Mouse (Mus musculus) ES-CJ7 (cell line): ENCODE measurements at regions not wholly inside any gene's neighbourhood (a gene's known extent, or its start where the extent isn't known, plus 50 kb on each side); places are given as distances from the start of the nearest gene placed in this dataset.

ENCODE experiments used
- DNase-seq: peaks from one replicate; pipeline ENCODE4 v3.0.0; 2011; ENCODE audit warnings: low read depth, low spot score

- peak; percentile 14 for DNase-seq
Measured at GRCm38 (mm10) chr2:56083226-56083625, 647.5 kb downstream of the Kcnj3 start.

GRCm38 (mm10) chr2:56109531-56109930 is 673.8 kb downstream of the Kcnj3 start:
- DNase-seq: peak; percentile 6

- no peak for DNase-seq
Measured at GRCm38 (mm10) chr2:56109975-56110374, 674.2 kb downstream of the Kcnj3 start.

GRCm38 (mm10) chr2:56114469-56114868 is 678.7 kb downstream of the Kcnj3 start:
- peak; percentile 38 for DNase-seq

GRCm38 (mm10) chr2:56119368-56119767 is 683.6 kb downstream of the Kcnj3 start:
- DNase-seq: peak; percentile 55

- no peak for DNase-seq
Measured at GRCm38 (mm10) chr2:56147107-56147615, 711.4 kb downstream of the Kcnj3 start.

GRCm38 (mm10) chr2:56196449-56196848 is 760.7 kb downstream of the Kcnj3 start:
- no peak for DNase-seq

GRCm38 (mm10) chr2:56227476-56227875 is 791.7 kb downstream of the Kcnj3 start:
- DNase-seq: no peak

GRCm38 (mm10) chr2:56233042-56233441 is 797.3 kb downstream of the Kcnj3 start:
- no peak for DNase-seq

- no peak for DNase-seq
Measured at GRCm38 (mm10) chr2:56257044-56257954, 821.5 kb downstream of the Kcnj3 start.

- no peak for DNase-seq
Measured at GRCm38 (mm10) chr2:56304920-56305319, 818.9 kb downstream of the Nr4a2 start.

- no peak for DNase-seq
Measured at GRCm38 (mm10) chr2:56321692-56322091, 802.1 kb downstream of the Nr4a2 start.

- DNase-seq: no peak
Measured at GRCm38 (mm10) chr2:56322508-56322907, 801.3 kb downstream of the Nr4a2 start.

GRCm38 (mm10) chr2:56335974-56336373 is 787.8 kb downstream of the Nr4a2 start:
- DNase-seq: no peak

GRCm38 (mm10) chr2:56364065-56364464 is 759.7 kb downstream of the Nr4a2 start:
- no peak for DNase-seq
